Mouse (Mus musculus) E14TG2a.4 (cell line): ENCODE data around the gene Rnf19b.
A peak's percentile ranks its signal among the peaks of the same experiment; 100 is the strongest.

ENCODE experiments used
- CTCF ChIP-seq: conservative IDR thresholded peaks from 2 replicates; pipeline ENCODE4 v1.5.1; 2014; ENCODE audit warnings: low read length
- NANOG ChIP-seq: IDR thresholded peaks from 2 replicates; pipeline ENCODE4 v1.6.1; 2014; ENCODE audit warnings: borderline replicate concordance, low read length, mixed read lengths

GRCm38 (mm10) chr4:129113083-129113988, 55.3 kb downstream of the Rnf19b start:
- TF ChIP-seq CTCF (peak; percentile 95), NANOG (no peak)
